Mouse (Mus musculus) bone marrow, adult 2 months (tissue): Measurements from ENCODE around the gene Lct. TPM values are rescaled to one million over a fixed set of nuclear protein-coding genes. Genes with fewer than 3 reads are reported as not detected.
"Not testable (repeated sequence)": the region's sequence is repeated elsewhere in the genome, so short reads cannot be mapped to it uniquely, and the experiment has no call there.

Source experiments
- H3K27ac ChIP-seq: fragments of 200-500 bp; 2 replicates; pipeline ENCODE4 v1.5.1; 2012; ENCODE audit warnings: low read depth, mild to moderate bottlenecking, control low read depth, inconsistent platforms, low read length; ENCODE audit not compliant: control insufficient read depth, poor library complexity, insufficient read depth
- H3K4me1 ChIP-seq: fragments of 200-500 bp; 2 replicates; pipeline ENCODE4 v1.6.1; 2011; ENCODE audit warnings: low read length; ENCODE audit not compliant: control insufficient read depth, insufficient read depth
- H3K4me3 ChIP-seq: fragments of 200-500 bp; replicated peaks from 2 replicates; pipeline ENCODE3; 2011; ENCODE audit warnings: mild to moderate bottlenecking, low read depth, low read length, control low read depth; ENCODE audit not compliant: control insufficient read depth
- CTCF ChIP-seq: fragments of 200-500 bp; IDR thresholded peaks from 2 replicates; pipeline ENCODE4 v1.5.1; 2011; ENCODE audit warnings: low read length, control low read depth; ENCODE audit not compliant: control insufficient read depth, insufficient read depth
- POLR2A ChIP-seq: fragments of 200-500 bp; IDR thresholded peaks from 2 replicates; pipeline ENCODE4 v1.6.1; 2011; ENCODE audit warnings: low read depth, mild to moderate bottlenecking, control low read depth, low read length, borderline replicate concordance; ENCODE audit not compliant: control insufficient read depth
- WGBS: fragments of 180-500 bp; shearing (Covaris S2); methylation state at CpG from one replicate; pipeline ENCODE4 v1.1.7; 2018; 5-methylcytosine and 5-hydroxymethylcytosine counted together
- polyA plus RNA-seq: library from polyadenylated mRNA; stranded (reverse); fragments of >200 nt; gene quantifications from 2 replicates; pipeline ENCODE4 v1.2.4, GENCODE M21; 2011; ENCODE audit warnings: low replicate concordance; ENCODE audit not compliant: missing spikeins, insufficient read depth, insufficient read length

The Lct gene
- polyA plus RNA-seq, 1 experiment = 0.32 TPM

- Histone ChIP-seq H3K4me3 (peak overlapping the region; percentile 96), H3K4me1 (no peaks in the 10 kb centered on the region; the same call in 1 of the 2 replicates), H3K27ac (no peak overlapping the region)
- WGBS = 6% methylated on average over 3 of the region's 3 CpGs
- TF ChIP-seq CTCF = no peak
- TF ChIP-seq POLR2A = no peak
These were observed 29.3 kb upstream of the Lct start for GRCm38 (mm10) chr1:128357452-128357851.

- 50% methylated on average over 3 of the region's 3 CpGs for WGBS
- TF ChIP-seq CTCF (no peak), POLR2A (no peak)
- no peaks in the 10 kb centered on the region; the same call in 1 of the 2 replicates for H3K4me1 ChIP-seq
- no peak overlapping the region for H3K4me3 ChIP-seq
- H3K27ac ChIP-seq = no peak overlapping the region
These were observed 25.0 kb upstream of the Lct start for GRCm38 (mm10) chr1:128353092-128353491.

GRCm38 (mm10) chr1:128344232-128344631 is 16.1 kb upstream of the Lct start:
- Histone ChIP-seq H3K4me1 (no peaks in the 10 kb centered on the region), H3K27ac (no peak overlapping the region), H3K4me3 (no peak overlapping the region)
- 91% methylated on average over 10 of the region's 10 CpGs for WGBS
- TF ChIP-seq CTCF = no peak
- no peak for TF ChIP-seq POLR2A

- no peak overlapping the region for H3K4me3 ChIP-seq
- no peaks in the 10 kb centered on the region for H3K4me1 ChIP-seq
- 88% methylated on average over 13 of the region's 13 CpGs for WGBS
- TF ChIP-seq POLR2A (no peak), CTCF (no peak)
- no peak overlapping the region for H3K27ac ChIP-seq
These were observed 9.7 kb upstream of the Lct start for GRCm38 (mm10) chr1:128337708-128338320.

GRCm38 (mm10) chr1:128330313-128330712 is 2.2 kb upstream of the Lct start:
- no peak for TF ChIP-seq POLR2A
- TF ChIP-seq CTCF = no peak
- Histone ChIP-seq H3K4me1 (no peaks in the 10 kb centered on the region), H3K4me3 (no peak overlapping the region), H3K27ac (no peak overlapping the region)
- WGBS = 89% methylated on average over 1 of the region's 1 CpGs

GRCm38 (mm10) chr1:128327165-128327564 is 953 bp downstream of the Lct start:
- TF ChIP-seq POLR2A (no peak), CTCF (no peak)
- Histone ChIP-seq H3K4me1 (peaks cover 4% of the 10 kb centered on the region), H3K27ac (no peak overlapping the region), H3K4me3 (no peak overlapping the region)
- 60% methylated on average over 1 of the region's 1 CpGs for WGBS

- Histone ChIP-seq H3K4me3 (no peak overlapping the region), H3K27ac (no peak overlapping the region), H3K4me1 (peaks cover 4% of the 10 kb centered on the region)
- TF ChIP-seq POLR2A (no peak), CTCF (no peak)
- WGBS = 89% methylated on average over 2 of the region's 2 CpGs
These were observed 3.3 kb downstream of the Lct start for GRCm38 (mm10) chr1:128324776-128325175.

GRCm38 (mm10) chr1:128323026-128323643 is 5.0 kb downstream of the Lct start:
- peak overlapping the region; percentile 52; the same call in 1 of the 2 replicates for H3K27ac ChIP-seq
- no peak overlapping the region for H3K4me3 ChIP-seq
- peaks cover 4% of the 10 kb centered on the region for H3K4me1 ChIP-seq
- WGBS = 38% methylated on average over 8 of the region's 8 CpGs
- TF ChIP-seq POLR2A = no peak
- no peak for TF ChIP-seq CTCF

GRCm38 (mm10) chr1:128319266-128319665 is 8.9 kb downstream of the Lct start:
- WGBS = 74% methylated on average over 6 of the region's 6 CpGs
- not testable (repeated sequence) for H3K4me3 ChIP-seq, H3K4me1 ChIP-seq, H3K27ac ChIP-seq
